Mouse (Mus musculus): Measurements from ENCODE around the gene Ablim2. TPM values are rescaled to one million over a fixed set of nuclear protein-coding genes. Genes with fewer than 3 reads are reported as not detected.

The Ablim2 gene
- polyA plus RNA-seq, 1 experiment from 2014 or later, result 0.74 TPM

GRCm38 (mm10) chr5:35907633-35908426 is 150.2 kb downstream of the Ablim2 start:
- no peak for DNase-seq (ENCODE audit: low spot score)

DNA sequence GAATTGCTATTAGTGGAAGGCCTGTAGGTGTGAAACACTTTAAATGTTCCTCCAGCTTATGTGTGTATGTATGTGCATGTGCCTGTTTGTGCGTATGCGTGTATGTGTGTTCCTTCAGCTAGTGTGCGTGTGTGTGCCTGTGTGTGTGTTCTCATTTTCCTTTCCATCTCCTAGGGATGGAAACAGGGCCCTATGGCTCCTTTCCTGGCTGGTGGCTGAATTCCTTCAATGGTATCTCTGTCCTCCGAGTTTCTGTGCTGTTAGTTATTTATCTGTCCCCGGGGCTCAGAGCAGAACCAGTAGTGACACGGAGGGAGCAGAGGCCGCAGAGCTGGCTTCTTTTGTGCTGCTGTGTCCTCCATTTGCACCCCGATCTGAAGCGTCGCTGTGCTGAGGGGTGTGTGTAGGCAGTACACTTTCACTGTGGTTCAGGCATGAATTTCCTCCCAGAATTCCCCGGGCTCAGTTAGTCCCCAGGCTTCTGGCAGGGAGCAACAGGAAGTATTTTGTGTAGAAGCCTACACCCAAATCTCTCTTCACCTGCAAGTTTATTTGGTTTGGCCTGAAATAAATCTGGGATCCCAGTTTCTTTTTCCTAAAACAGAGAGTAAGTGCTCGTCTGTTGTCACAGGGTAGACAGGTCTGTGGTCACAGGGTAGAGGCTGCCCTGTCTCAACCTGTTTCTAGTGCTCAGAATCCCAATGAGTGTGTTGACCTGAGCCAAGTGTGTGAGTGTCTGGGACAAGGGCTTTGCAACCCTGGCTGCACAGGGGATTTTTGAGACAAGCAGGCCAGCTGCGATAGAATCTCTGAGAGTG is 151.2 kb downstream of the Ablim2 start:
- DNase-seq (ENCODE audit: low spot score), result no peak

DNA sequence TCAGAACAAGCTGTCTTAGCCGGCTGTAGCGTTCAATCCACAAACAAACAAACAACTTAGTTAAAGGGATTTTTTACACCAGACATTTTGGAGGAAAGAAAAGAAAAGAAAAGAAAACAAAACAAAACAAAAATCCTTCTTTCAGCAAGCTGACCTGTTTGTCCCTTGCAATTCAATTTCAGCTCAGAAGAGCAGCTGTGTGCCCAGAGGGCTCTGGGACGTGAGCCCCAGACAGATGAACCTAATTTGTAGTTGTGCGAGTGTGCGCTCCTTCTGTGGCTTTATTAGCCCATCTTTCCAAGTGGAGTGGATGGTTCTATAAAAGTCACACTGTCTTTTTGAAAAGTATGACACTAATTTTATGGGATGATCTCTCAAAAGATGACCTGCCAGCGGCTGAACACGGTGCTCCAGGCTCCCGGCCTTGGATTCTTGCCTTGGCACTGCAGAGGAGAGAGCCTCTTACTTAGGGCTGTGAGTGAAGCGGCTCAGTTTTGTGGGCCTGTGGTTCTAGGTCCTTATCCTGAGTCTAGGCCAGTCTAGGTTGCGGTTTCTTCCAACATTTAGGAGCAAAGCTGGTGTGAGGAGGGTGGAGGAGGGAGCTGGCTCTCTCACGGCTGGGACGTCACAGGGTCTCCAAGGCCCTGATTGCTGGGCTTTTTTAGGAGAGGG is 158.1 kb downstream of the Ablim2 start:
- no peak for DNase-seq (ENCODE audit: low spot score)

GRCm38 (mm10) chr5:35916666-35917065 is 159.0 kb downstream of the Ablim2 start:
- no peak for DNase-seq (ENCODE audit: low spot score)

GRCm38 (mm10) chr5:35918387-35918786 is 160.7 kb downstream of the Ablim2 start:
- no peak for DNase-seq (ENCODE audit: low spot score)

GRCm38 (mm10) chr5:35920076-35920475 is 162.4 kb downstream of the Ablim2 start:
- DNase-seq (ENCODE audit: low spot score), result no peak

GRCm38 (mm10) chr5:35920557-35920956 is 162.9 kb downstream of the Ablim2 start:
- no peak for DNase-seq (ENCODE audit: low spot score)

GRCm38 (mm10) chr5:35921141-35921540 is 163.5 kb downstream of the Ablim2 start:
- no peak for DNase-seq (ENCODE audit: low spot score)

- DNase-seq (ENCODE audit: low spot score), result no peak
These were observed 164.0 kb downstream of the Ablim2 start for GRCm38 (mm10) chr5:35921595-35922254.

GRCm38 (mm10) chr5:35923448-35923847 is 165.8 kb downstream of the Ablim2 start:
- DNase-seq (ENCODE audit: low spot score), result no peak

GRCm38 (mm10) chr5:35925171-35925634 is 167.5 kb downstream of the Ablim2 start:
- DNase-seq (ENCODE audit: low spot score), result no peak

- no peak for DNase-seq (ENCODE audit: low spot score)
These were observed 168.8 kb downstream of the Ablim2 start for GRCm38 (mm10) chr5:35926511-35926910.

DNA sequence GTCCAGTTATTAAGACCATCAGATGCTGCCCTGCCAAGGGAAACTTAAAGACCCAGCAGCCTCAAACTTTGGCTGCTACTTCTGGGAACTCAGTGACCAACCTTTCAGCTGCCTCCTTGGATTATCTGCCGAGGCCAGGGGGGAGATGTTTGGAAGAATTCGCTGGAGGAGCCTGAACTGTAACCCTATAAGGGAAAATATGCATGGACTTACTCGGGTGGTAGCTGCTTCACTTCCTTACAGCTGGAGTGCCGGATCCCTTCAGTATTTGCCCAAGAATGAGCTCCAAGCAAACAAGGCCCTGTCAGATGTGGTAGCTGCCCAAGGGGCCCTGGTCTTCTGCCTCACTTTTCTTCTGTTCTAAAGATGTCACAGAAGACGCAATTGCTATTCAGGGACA is 173.6 kb downstream of the Ablim2 start:
- no peak for DNase-seq (ENCODE audit: low spot score)

DNA sequence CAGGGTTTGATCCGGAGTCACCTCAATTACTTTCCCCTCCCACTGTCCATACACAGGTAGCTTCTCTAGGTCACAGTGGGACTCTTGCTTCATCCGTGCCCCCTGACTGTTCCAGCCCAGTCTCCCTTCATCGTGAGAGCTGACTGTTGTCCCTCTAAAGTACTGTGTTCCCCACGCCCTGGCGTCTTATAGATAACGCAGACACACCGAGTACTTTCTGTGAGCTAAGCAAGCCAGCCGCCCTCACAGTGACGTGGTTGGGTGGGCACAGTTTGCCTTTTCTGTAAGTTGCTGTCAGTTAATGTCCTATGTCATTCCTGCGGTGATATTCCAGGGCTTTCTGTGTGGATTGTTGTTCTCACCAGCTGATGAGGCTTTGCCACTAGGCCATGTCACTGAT is 175.4 kb downstream of the Ablim2 start:
- no peak for DNase-seq (ENCODE audit: low spot score)

Other genes with a start within 250 kb of the Ablim2 start
- 0.60 and 0.72 TPM in 2 replicates for gene Cpz, start 232.2 kb upstream of the Ablim2 start, polyA plus RNA-seq (2015; fragmentation: Nextera tagmentation; extraction: Ambion mirVana)
- 6.0 TPM in 2 replicates for gene Trmt44, start 182.8 kb upstream of the Ablim2 start, polyA plus RNA-seq (2015; fragmentation: Nextera tagmentation; extraction: Ambion mirVana)
- 15.2 TPM in 2 replicates for gene Acox3, start 174.8 kb upstream of the Ablim2 start, polyA plus RNA-seq (2015; fragmentation: Nextera tagmentation; extraction: Ambion mirVana)
- 8.9 and 10.4 TPM in 2 replicates for gene Htra3, start 78.1 kb upstream of the Ablim2 start, polyA plus RNA-seq (2015; fragmentation: Nextera tagmentation; extraction: Ambion mirVana)
- 2.1 and 2.2 TPM in 2 replicates for gene Sh3tc1, start 17.9 kb upstream of the Ablim2 start, polyA plus RNA-seq (2015; fragmentation: Nextera tagmentation; extraction: Ambion mirVana)
- 6.1 and 6.6 TPM in 2 replicates for gene Afap1, start 135.4 kb downstream of the Ablim2 start, polyA plus RNA-seq (2015; fragmentation: Nextera tagmentation; extraction: Ambion mirVana)